Mouse (Mus musculus) testis, adult 2 months (tissue): Measurements from ENCODE around the gene Rogdi.

ENCODE experiments used
- CTCF ChIP-seq: fragments of 200-500 bp; IDR thresholded peaks from 2 replicates; pipeline ENCODE4 v1.5.1; 2012; ENCODE audit warnings: low read depth, mild to moderate bottlenecking, inconsistent platforms, low read length, moderate library complexity; ENCODE audit not compliant: control insufficient read depth, insufficient read depth, insufficient replicate concordance
- POLR2A ChIP-seq: fragments of 200-500 bp; IDR thresholded peaks from 2 replicates; pipeline ENCODE4 v1.6.1; 2012; ENCODE audit warnings: low read depth, mild to moderate bottlenecking, inconsistent platforms, low read length, moderate library complexity; ENCODE audit not compliant: control insufficient read depth

GRCm38 (mm10) chr16:5049182-5049773 is 35.9 kb upstream of the Rogdi start:
- TF ChIP-seq CTCF (no peak), POLR2A (no peak)
